Mouse (Mus musculus) forelimb bud, embryonic 11.5 days (tissue): ENCODE data around the gene Aspa.
"Not testable (repeated sequence)": the region's sequence is repeated elsewhere in the genome, so short reads cannot be mapped to it uniquely, and the experiment has no call there.

ENCODE experiments used
- DNase-seq: peaks from one replicate; pipeline ENCODE4 v3.0.0-alpha.2; 2012; ENCODE audit warnings: low read depth, low spot score

The Aspa gene

DNA sequence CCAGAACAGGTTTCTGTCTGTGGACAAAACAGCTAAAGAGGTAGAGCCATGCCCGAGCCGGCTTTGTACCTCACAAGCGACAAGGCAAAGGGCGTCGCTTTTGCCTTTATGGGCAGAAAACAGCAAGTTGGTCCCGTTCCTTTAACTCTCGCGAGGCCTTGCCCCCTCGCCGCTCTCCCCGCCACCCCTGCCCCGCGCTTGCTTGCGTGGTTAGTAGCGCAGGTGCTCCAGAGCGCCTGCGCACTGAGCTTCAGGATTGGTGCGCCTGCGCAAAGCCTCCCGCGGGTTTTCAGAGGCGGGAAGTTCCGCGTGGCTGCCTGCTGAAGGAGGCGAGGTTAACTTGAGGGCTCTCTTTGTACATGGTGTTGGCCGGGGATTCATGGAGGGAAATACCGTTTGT is at the start of gene Aspa, which contains the start of the genes Gm49340 and Spata22:
Gene Aspa, minus strand, starts transcription at position 155 of the 400 bp plus-strand sequence.
Gene Gm49340, plus strand, starts transcription at position 300 of the 400 bp plus-strand sequence.
Gene Spata22, plus strand, starts transcription at position 300 of the 400 bp plus-strand sequence.
- no peak for DNase-seq

DNA sequence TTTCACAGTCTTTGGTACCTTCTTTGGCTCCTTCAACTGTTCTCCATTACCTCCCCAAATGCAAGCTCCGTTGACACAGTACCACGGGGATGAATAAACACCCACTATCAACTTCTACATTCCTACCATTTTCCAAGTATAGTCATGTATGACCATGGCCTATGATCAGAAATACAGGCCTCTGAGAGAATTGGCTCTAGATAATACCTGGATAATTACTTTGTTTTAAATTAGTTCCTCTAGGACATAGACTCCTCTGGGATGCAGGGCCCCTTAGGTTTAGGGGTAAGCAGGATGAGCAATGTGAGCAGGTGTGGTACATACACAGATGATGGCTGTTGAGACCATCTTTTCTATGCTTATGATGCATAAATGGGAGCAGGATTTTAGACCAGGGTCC is 41.5 kb upstream of the Aspa start, which contains the start of gene Olfr376:
Gene Olfr376, plus strand, starts transcription at position 301 of the 400 bp plus-strand sequence.
- no peak for DNase-seq

DNA sequence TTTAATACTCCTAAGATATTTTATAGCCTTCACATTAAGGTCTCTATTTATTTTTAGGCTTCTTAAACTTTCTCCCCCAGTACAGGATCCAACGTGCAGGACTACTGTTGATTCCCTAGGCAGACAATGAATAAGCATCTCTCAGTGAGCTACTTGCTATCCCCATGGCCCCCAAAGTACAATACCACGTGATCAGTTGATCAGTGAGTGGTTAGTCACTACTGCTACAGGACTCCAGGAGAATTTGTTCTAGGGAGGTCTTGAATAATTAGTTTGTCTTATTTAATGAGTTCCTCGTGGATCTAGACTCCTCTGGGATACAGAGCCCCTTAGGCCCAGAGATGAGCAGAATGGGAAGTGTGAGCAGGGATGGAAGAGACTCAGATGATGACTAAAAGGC is 21.1 kb upstream of the Aspa start, which contains the start of gene Olfr20:
Gene Olfr20, plus strand, starts transcription at position 301 of the 400 bp plus-strand sequence.
- DNase-seq: no peak

DNA sequence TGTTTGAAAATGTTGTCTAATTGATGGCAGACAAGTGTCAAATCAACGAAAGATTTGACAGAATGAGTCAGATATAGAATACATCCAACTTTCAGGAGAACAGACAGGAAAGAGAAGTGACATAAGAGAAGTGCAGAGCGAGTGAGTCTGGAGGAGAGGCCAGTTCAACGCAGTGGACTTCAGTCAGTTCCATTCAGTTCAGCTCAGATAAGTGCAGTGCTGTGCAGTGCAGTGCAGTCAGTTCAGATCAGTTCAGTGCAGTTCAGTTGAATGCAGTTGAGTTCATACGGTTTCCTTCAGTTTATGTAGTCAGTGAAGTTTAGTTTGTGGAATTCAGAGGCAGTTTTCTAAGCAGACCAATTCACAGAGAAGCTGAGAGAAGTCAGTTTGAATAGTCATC is 7.5 kb upstream of the Aspa start:
- no peak for DNase-seq

DNA sequence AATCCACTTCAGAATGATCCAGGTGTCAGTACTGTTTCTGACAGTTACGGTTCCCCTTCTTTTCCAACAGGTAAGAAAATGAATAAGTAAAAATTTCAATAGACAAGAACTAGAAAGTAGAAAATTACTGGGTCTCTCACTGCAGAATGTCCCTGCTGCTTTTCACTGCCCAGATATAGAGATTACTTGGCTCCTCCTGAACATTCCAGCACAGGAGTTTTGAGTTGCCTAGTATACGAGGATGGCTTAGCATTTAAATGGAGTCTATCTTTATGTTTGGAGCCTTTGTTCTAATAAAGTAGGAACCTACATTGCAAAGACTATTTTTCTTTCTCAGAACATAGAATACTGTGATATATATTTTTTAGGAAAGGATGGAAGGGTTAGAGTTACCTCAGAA is 4.0 kb upstream of the Aspa start:
- DNase-seq: no peak

DNA sequence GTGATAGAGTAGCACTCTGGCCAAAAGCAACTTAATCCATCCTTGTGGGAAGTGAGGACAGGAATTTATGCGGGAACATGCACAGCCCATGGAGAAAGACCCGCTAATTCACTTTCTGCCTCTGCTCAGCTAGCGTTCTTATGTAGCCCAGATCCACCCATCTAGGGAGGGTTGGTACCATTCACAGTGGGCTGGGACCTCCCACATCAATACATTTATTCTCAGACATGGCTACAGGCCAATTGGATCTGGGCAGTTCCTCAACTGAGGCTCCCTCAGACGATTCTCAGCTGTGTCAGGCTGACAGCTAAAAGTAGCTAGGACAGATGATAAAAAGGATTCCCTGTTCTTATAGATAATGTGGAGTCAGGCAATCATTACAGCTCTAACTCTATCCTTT is 2.0 kb downstream of the Aspa start:
- no peak for DNase-seq

DNA sequence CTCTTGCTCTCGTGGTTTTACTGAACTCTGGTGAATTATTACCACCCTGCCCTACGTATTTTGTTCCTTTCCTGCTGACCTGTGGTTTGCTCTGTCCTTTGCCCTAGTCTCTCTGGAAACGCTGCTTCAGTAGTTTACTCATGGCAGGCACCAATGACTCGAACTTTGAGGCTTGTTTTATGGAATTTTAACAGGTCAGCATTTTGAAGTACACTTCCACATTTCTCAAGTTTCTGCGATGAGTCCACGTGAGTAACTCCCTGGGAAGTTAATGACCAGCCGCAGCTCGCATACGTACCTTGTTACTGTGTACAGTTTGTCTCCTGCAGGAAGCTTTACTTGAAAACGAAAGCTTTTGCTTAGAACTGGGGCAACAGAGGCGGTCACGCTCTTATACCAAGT is 2.9 kb downstream of the Aspa start:
- no peak for DNase-seq

DNA sequence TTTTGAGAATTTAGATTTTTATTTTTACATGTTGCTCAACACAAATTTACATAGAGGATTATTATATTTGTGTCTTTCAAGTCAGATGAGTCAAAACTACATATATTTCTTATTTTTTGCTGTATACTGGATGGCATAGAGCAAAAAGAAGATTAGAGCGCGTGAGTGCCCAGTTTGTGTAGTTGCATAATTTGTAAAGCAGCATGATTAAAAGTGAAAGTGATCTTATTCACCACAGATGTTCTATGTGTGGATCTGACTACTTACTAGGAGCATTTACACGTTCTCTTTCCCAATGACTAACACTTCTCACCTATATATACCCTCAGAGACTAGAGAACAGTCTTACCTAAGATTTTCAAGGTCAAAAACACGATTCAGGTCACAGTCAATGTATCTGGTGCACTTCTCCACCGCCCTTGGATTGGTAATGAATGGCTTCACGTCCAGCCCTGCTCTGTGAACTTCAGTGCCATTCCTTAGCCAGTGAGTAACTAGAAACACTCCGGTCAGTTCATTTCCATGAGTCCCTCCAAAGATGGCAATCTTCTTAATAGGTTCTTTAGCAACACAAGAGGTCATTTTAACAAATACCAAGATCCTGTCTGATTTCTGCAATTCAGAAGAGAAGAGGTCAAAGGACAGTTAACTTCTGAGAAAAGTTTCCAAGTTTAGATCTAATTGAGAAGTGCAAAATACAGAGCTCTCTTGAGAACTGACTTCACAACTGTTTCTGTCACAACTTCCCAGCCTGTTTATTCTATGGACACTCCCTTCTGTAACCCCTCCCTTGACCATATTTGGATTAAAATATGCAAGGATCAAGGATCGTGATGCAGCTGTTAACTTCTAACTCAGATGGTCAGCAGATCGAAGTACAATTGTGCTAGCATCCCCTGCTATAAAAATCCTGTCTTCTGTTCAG is 5.2 kb downstream of the Aspa start:
- DNase-seq: no peak

DNA sequence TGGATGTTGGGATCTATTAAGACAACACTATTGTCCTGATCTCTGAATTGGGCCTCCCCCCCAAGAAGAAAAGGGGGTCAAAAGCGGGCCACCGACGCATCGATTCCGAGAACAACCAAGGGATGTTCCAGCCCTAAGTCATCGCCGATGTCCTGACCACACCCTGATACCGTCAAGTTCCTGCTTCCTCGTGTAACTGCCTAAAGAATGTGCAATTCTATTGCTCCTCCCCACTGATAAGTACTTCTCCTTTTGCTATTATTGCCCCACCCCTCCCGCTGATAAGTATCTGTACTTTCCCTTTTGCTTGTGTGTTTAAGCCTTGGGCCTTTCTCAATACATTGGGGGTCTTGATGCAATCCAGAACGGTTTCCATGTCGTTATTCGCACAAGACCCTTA is 8.3 kb downstream of the Aspa start:
- not testable (repeated sequence) for DNase-seq

DNA sequence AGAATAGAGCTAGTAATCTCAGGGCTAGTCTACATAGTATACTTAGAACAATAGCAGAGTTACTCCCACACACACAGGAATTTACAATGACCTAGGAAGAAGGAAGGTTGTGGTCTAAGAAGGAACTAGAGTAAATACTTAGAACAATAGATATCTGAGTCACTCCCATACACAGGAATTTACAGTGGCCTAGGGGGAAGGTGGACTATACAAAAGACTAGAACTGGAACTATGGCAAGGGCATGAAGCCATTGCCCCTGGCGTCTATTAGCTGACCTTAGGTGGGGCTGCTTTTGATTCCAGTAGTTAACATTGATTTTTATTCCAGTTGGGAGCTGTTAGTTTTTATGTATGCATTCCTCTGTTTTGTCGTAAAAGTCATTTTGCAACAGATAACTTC is 10.8 kb downstream of the Aspa start:
- not testable (repeated sequence) for DNase-seq

DNA sequence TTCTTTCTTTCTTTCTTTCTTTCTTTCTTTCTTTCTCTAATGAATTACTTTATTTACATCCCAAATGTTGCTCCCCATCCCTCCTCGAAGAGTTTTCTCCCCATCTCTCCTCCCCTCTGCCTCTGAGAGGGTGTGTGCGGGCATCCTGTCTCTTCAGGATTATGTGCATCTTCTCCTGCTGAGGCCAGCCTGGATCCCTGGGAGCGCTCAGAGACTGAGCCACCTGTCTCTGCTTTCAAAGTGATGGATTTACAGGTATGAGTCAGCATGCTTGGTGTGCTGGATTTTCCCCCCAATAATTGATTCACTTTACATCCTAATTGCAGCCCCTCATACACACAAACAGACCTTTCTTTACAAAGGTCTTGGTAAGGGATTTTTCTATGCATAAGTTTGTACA is 13.4 kb downstream of the Aspa start:
- no peak for DNase-seq

DNA sequence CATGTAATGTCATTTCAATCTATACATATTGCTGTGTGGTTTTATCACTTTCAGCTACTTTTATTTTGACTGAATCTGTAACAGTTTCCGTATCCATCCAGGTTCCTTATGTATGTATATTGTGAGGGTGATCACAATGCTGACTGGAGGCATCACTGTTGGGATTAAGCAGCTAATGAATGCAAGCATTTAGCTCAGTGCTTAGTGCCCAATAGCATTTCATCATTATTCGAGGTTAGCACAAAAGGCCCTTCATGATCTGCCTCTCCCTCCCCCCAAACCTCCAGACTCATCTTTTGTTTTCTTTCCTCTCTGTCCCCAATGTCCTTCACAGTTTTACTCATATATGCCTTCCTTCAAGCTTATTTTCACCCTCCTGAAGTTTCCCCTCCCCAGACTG is 26.3 kb downstream of the Aspa start:
- no peak for DNase-seq

DNA sequence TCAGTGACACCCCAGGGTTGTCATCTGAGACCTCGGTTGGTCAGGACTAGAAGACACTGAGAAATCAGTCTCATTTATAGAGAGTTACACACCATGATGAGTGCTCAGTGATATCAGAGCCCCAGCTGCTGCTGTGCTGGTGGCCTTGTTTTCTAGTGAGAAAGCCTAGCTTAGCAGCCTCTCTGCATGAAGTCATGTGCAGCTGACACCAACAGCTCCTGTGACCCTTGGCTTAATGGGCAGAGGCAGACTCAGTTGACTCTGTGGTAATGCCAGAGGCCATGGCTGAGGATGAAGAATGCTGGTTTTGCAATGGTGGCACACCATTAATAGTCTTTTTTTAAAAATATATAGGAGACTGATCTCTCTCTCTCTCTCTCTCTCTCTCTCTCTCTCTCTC is 39.8 kb downstream of the Aspa start:
- DNase-seq: no peak

DNA sequence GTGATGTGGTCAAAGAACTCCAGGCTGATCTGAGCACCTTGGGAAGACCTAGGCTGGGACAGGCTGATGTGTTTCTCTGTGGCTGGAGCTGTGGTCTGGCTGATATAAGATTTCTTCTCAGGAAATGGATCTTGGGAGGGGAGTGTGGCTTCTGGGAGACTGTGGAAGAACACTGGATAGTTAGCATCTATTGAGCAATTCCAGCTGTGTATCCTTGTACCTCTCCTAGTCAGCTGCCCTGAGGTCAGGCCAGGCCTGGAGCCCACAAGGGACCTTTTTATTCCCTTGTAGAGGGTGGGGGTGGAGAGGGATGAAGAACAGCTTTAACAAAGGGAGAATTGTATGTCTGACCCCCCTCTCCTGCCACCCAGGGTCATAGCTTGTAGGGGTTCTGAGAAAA is 45.0 kb downstream of the Aspa start:
- DNase-seq: no peak

DNA sequence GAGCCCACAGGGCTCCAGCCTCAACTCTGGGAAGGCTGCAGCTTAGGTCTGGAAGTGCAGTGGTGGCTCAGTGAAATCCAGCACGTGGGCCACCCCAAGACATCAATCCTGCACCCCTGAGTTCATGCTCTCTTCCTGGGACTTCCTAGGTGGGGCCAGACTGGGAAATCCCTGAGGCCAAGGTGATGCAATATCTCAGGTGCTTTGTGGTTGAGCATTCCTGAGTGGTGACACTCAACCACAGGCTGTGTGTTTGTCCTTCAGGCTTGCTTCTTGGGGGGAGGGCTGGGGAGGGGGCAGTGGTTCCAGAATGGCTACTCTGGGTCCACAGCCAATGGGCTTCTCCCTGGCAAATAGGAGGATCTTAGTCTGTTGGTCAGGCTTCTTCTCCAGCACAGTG is 45.5 kb downstream of the Aspa start:
- no peak for DNase-seq

DNA sequence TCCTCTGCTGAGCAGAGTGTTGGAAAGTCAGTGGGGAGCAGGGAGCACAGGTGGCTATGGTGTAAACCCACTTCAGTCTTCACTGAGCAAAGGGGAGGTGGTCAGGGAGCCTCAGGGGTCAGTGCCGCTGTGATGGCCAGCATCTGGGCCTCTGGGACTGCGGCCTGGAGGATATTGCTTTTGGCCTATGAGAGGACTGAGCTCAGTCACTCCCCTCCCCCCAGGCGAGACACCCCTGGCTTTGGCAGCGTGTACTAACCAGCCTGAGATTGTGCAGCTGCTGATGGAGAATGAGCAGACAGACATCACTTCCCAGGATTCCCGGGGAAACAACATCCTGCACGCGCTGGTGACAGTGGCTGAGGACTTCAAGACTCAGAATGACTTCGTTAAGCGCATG is 46.0 kb downstream of the Aspa start:
- no peak for DNase-seq

DNA sequence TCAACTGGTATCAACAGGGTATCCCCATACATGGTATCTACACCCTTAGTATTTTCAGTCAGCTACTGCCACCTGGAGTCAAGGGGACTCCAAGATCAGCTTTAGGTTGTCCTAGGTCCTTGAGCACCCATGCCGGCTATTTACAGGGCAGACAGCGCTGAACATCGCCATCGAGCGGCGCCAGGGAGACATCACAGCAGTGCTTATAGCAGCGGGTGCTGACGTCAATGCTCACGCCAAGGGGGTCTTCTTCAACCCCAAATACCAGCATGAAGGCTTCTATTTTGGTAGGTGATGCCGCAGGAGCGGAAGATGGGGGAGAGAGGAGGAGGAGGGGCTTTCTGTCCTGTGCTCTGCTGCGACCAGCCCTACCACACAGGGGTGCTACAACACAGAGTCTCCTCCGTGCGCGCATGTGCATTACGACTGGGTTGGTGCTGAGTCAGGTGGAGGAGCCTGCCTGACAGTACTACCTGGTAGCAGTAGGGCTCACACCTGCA is 47.8 kb downstream of the Aspa start:
- peak; percentile 29 for DNase-seq

DNA sequence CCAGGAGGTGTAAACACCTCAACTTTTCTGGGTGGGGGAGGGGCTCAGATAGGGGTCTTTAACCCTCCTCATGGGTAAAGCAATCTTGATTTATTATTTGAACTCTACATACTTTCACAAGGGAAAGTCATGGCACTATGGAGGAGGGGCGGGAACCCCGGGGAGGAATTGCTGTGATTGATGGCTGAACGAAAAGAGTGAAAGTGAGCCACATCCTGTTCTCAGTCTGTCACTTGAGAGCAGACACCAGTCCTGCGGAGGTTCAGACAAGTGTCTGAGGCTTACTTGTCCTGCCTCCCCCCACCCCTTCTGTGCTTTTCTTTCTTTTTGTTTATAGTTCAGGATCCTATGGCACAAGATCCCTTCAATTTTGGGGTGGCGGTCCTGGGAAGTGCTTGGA is 48.7 kb downstream of the Aspa start:
- no peak for DNase-seq

DNA sequence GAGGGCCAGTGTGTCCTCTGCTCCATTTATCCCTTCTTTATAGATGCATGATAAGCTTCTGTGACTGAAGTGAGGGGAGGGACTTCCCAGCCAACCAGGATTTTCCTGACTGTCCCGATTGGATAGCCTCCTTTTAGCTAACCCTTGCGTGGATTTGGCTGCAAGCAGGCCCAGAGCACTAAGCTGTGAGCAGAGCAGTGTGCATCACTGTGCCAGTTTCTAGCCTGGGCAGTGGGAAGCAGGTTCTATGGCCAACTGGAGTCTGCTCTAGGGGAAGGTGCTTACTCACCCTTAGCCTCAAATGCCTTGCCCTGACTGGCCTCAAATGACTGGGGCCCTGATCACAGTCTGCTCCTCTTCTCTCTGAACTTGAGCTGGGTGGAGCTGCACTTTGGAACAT is 54.6 kb downstream of the Aspa start:
- DNase-seq: no peak

DNA sequence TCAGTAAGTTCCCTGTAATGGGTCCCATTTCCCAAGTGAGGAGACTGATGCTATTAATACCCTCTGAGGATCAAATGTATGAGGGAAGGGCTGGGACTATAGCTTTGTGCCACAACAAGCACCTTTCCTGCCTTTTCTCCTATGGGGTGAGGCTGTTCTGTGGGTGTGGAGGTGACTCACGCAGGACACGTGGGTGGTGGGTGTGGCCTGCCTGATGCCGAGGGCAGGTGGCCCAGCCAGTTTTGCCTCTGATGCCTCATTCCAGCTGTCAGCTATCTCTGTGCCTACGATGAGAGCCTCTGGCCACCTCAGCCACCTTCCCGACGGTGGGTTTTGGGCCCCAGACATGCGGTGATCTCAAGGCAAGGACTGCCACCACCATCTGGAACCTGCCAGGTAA is 62.1 kb downstream of the Aspa start, which contains the start of gene Trpv3:
Gene Trpv3, plus strand, starts transcription at position 122 of the 400 bp plus-strand sequence.
- no peak for DNase-seq

DNA sequence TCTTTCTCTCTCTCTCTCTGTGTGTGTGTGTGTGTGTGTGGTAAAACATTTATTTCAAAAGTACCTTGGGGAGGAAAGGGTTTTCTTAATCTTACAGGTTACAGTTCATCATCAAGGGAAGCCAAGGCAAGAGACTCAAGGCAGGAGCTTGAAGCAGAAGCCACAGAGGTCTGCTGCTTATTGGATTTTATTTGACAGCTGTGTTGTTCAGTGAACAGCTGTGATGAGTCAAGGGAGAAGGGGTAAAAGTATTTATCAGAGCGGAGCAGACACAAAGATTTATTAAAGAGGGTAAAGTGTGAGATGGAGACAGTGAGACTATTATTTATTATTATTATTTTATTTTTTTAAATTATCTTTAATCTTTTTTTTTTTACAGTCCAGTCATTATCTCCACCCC is 68.0 kb downstream of the Aspa start:
- DNase-seq: no peak

DNA sequence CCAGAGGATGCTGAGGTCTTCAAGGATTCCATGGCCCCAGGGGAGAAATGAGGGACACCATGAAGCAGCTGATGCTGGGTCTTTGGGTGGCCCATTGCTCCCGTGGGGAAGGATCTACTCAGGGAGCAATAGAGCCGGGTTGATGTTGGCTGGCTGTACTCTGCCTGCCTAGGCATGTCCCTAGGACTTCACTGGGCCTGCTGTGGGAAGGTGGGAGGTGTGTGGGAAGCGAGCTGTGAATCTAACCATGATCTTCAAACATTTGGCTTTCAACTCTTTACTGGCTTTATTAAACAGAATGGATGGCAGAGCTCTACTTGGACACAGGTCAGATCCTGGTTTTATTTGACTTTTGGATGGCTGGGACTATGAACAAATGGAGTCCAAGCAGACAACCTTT is 68.9 kb downstream of the Aspa start:
- no peak for DNase-seq

DNA sequence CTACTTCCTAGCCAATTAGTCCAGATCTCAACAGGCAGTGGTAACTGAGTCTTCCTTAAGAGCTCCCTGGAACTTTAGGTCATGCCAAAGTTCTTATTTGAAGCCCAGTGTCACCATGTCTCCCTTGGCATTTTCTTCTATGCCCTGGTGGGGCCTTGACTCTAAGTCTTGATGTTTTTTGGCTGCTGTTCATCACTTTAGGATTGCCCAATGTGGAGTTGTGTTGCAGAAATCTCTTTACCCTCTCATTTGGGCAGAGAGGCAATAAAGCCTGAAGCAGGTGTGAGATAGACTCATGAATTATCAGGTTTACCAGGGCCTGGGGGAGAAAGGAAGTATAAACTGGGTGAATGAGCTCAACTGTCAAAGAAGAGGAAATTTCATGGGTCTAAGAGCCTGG is 70.7 kb downstream of the Aspa start:
- no peak for DNase-seq
